Mouse (Mus musculus) erythroblast, adult 5-6 weeks (primary cell): ENCODE measurements around the gene Rbm41. TPM values are rescaled to one million over a fixed set of nuclear protein-coding genes. Genes with fewer than 3 reads are reported as not detected.
A peak's percentile ranks its signal among the peaks of the same experiment; 100 is the strongest.

ENCODE experiments used
- ATAC-seq: replicated peaks from 2 replicates; pipeline ENCODE4 v1.8.0; 2016; ENCODE audit warnings: moderate number of reproducible peaks, mild to moderate bottlenecking, moderate TSS enrichment, inconsistent platforms; ENCODE audit not compliant: poor library complexity, low FRiP score, severe bottlenecking
- total RNA-seq, 2 experiments: library from RNA; stranded (forward) in 1 of 2; stranded (reverse) in 1 of 2; fragments of 150-400 nt in 1 of 2; fragments of 200-764, 138-1000 nt in 1 of 2; gene quantifications; 2 replicates each; pipeline versions ENCODE4 v1.2.3 to v1.2.4; 2015 to 2017; ENCODE audit warnings: low replicate concordance in 2 of 2

The Rbm41 gene
- 5.6 and 16.9 TPM in 2 replicates for total RNA-seq (2015; ENCODE audit: low replicate concordance)
- 10.7 and 14.5 TPM in 2 replicates for total RNA-seq (2017; ENCODE audit: low replicate concordance)

GRCm38 (mm10) chrX:139997740-139998690, at the start of gene Rbm41:
TSS of gene Rbm41 (minus strand) at chrX:139998595.
- peak; percentile 92 for ATAC-seq

GRCm38 (mm10) chrX:139998691-139999065, 283 bp upstream of the Rbm41 start:
- ATAC-seq = no peak

- peak; percentile 67 for ATAC-seq
These were observed 16.3 kb downstream of the Rbm41 start for GRCm38 (mm10) chrX:139982115-139982514.

- ATAC-seq = no peak
These were observed 64.9 kb downstream of the Rbm41 start for GRCm38 (mm10) chrX:139933507-139933906.

GRCm38 (mm10) chrX:139932472-139932871, 65.9 kb downstream of the Rbm41 start:
- ATAC-seq = no peak

- no peak for ATAC-seq
These were observed 77.8 kb downstream of the Rbm41 start for GRCm38 (mm10) chrX:139920572-139920971.

- ATAC-seq = no peak
These were observed 107.0 kb downstream of the Rbm41 start for GRCm38 (mm10) chrX:139891387-139891786.

- ATAC-seq = no peak
These were observed 115.2 kb downstream of the Rbm41 start for GRCm38 (mm10) chrX:139883221-139883620.

GRCm38 (mm10) chrX:139877936-139878335, 120.5 kb downstream of the Rbm41 start:
- no peak for ATAC-seq

GRCm38 (mm10) chrX:139877105-139877504, 121.3 kb downstream of the Rbm41 start:
- no peak for ATAC-seq

GRCm38 (mm10) chrX:139870938-139871791, 127.2 kb downstream of the Rbm41 start, which contains the start of gene Morc4:
TSS of gene Morc4 (minus strand) at chrX:139871677.
- ATAC-seq = no peak

- ATAC-seq = no peak
These were observed 128.1 kb downstream of the Rbm41 start for GRCm38 (mm10) chrX:139870300-139870711.

GRCm38 (mm10) chrX:139859402-139859801, 139.0 kb downstream of the Rbm41 start:
- ATAC-seq = no peak

- no peak for ATAC-seq
These were observed 143.6 kb downstream of the Rbm41 start for GRCm38 (mm10) chrX:139854795-139855194.

GRCm38 (mm10) chrX:139841091-139841490, 157.3 kb downstream of the Rbm41 start:
- ATAC-seq = no peak

Other genes with a start within 250 kb of the Rbm41 start
- gene Ripply1, start 216.2 kb downstream of the Rbm41 start, total RNA-seq (2015; ENCODE audit: low replicate concordance) = not detected in 2 replicates
- gene Ripply1, start 216.2 kb downstream of the Rbm41 start, total RNA-seq (2017; ENCODE audit: low replicate concordance) = not detected in 2 replicates
- not detected in 2 replicates for gene Cldn2, start 197.8 kb downstream of the Rbm41 start, total RNA-seq (2015; ENCODE audit: low replicate concordance)
- not detected in 2 replicates for gene Cldn2, start 197.8 kb downstream of the Rbm41 start, total RNA-seq (2017; ENCODE audit: low replicate concordance)
- gene Morc4, start 126.9 kb downstream of the Rbm41 start, total RNA-seq (2015; ENCODE audit: low replicate concordance) = not detected in 2 replicates
- 0.51 TPM in 1 of 2 replicates, not detected in the other for gene Morc4, start 126.9 kb downstream of the Rbm41 start, total RNA-seq (2017; ENCODE audit: low replicate concordance)
- not detected in 2 replicates for gene Nup62cl, start 64.1 kb upstream of the Rbm41 start, total RNA-seq (2015; ENCODE audit: low replicate concordance)
- not detected in 2 replicates for gene Nup62cl, start 64.1 kb upstream of the Rbm41 start, total RNA-seq (2017; ENCODE audit: low replicate concordance)
- not detected in 2 replicates for gene Pih1h3b, start 64.3 kb upstream of the Rbm41 start, total RNA-seq (2015; ENCODE audit: low replicate concordance)
- not detected in 2 replicates for gene Pih1h3b, start 64.3 kb upstream of the Rbm41 start, total RNA-seq (2017; ENCODE audit: low replicate concordance)